Comparison of ENCODE assay signal across 8 mouse cellular contexts in genomic region chr1:152280014-152280413, GRCm38 (mm10).
DNase-seq lines count a peak whose midpoint lies in the region; ATAC-seq and TF ChIP-seq lines count a peak whose summit lies in the region.
"Had no signal": no experiment of that assay in that cellular context is flagged by ENCODE, and none has a peak within 500 bp of the region (broad histone marks: within the 10 kb centered on the region; RNA-seq: fewer than 3 reads in every experiment).

No protein-coding gene starts in this region.

- H3K27ac ChIP-seq in kidney, adult 2 months (ENCODE audit: insufficient read depth, low read depth, low read length) = no peak overlapping the region
- no peak overlapping the region for H3K27ac ChIP-seq in bone marrow, adult 2 months (ENCODE audit: control insufficient read depth, insufficient read depth, low read depth, low read length, poor library complexity)
- H3K27ac ChIP-seq: heart, embryonic 15.5 days had no signal

- no peak for ATAC-seq in cerebellum, adult (ENCODE audit: insufficient number of reproducible peaks, low FRiP score, low TSS enrichment)

- no peak for TF ChIP-seq POLR2A in kidney, adult 2 months (IDR thresholded peaks at IDR 0.05; ENCODE audit: low read depth, low read length)
- TF ChIP-seq POLR2A in bone marrow, adult 2 months (IDR thresholded peaks at IDR 0.05; ENCODE audit: borderline replicate concordance, control insufficient read depth, low read depth, low read length) = no peak

- no peak overlapping the region for H3K4me3 ChIP-seq in kidney, adult 2 months (ENCODE audit: insufficient read depth, low read depth, low read length)
- no peak overlapping the region for H3K4me3 ChIP-seq in bone marrow, adult 2 months (replicated peaks; ENCODE audit: control insufficient read depth, low read depth, low read length)
- H3K4me3 ChIP-seq: heart, embryonic 15.5 days had no signal

- no peaks in the 10 kb centered on the region for H3K27me3 ChIP-seq in kidney, adult 2 months (replicated peaks; ENCODE audit: control insufficient read depth, insufficient read depth, low read length)
- H3K27me3 ChIP-seq: heart, embryonic 15.5 days had no signal

- no peaks in the 10 kb centered on the region for H3K4me1 ChIP-seq in kidney, adult 2 months (ENCODE audit: control insufficient read depth, insufficient read depth, low read length)
- no peaks in the 10 kb centered on the region for H3K4me1 ChIP-seq in bone marrow, adult 2 months (ENCODE audit: control insufficient read depth, insufficient read depth, low read length)
- H3K4me1 ChIP-seq: heart, embryonic 15.5 days had no signal

- TF ChIP-seq CTCF in kidney, adult 2 months (conservative IDR thresholded peaks at IDR 0.05; ENCODE audit: insufficient read depth, insufficient read length, low read depth, low read length) = peak; percentile 37
- TF ChIP-seq CTCF in bone marrow, adult 2 months (IDR thresholded peaks at IDR 0.05; ENCODE audit: control insufficient read depth, insufficient read depth, low read length) = peak; percentile 44; the same call in 1 of the 2 replicates

- WGBS in kidney, adult 2 months = 39% methylated on average over 1 of the region's 1 CpGs
- WGBS in bone marrow, adult 2 months = 39% methylated on average over 1 of the region's 1 CpGs

- H3K36me3 ChIP-seq in kidney, adult 2 months (ENCODE audit: control insufficient read depth, insufficient read depth, low read length) = no peaks in the 10 kb centered on the region
- H3K36me3 ChIP-seq: heart, embryonic 15.5 days had no signal

- no peak for DNase-seq in kidney, adult 2 months
- no peak for DNase-seq in kidney, adult 9 months
- peak; percentile 52 for DNase-seq in thymus, postnatal 4 days
- DNase-seq in thymus, adult 18-20 months = no peak
- DNase-seq in ovary, postnatal 14 days (ENCODE audit: low spot score) = no peak
